Mouse (Mus musculus) kidney, adult 9 months (tissue): ENCODE measurements around the gene Rgsl1.
"Not testable (repeated sequence)": the region's sequence is repeated elsewhere in the genome, so short reads cannot be mapped to it uniquely, and the experiment has no call there.

Source experiments
- DNase-seq: peaks from one replicate; pipeline ENCODE4 v3.0.0; 2022

Rgsl1 gene

DNA sequence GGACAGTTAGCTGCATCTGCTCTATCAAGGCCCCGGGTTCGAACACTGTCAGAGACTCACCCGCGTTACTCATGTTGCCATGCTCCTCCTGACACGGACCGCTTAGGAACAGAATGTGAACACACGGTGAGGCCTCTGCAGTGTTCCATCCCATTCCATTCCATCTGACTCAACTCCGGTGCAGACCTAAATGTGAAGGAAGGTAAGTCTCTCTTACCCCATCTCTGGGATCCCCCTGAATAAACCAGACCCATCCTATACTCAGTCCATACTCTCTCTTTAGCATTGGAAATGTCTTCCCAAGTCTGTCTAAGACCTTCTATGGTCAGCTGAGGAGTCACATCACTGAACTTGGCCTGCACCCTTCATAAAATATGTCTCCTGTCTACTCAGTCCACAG is at the start of gene Rgsl1:
Gene Rgsl1, minus strand, starts transcription at position 101 of the 400 bp plus-strand sequence.
- no peak for DNase-seq

- no peak for DNase-seq
Observed at GRCm38 (mm10) chr1:153891442-153891841, 47.5 kb upstream of the Rgsl1 start, which contains the start of gene Teddm1a. TSS of gene Teddm1a (plus strand) at chr1:153891742.

- no peak for DNase-seq
Observed at GRCm38 (mm10) chr1:153890121-153890520, 46.2 kb upstream of the Rgsl1 start.

GRCm38 (mm10) chr1:153886024-153886633 is 42.2 kb upstream of the Rgsl1 start:
- DNase-seq = no peak

- not testable (repeated sequence) for DNase-seq
Observed at GRCm38 (mm10) chr1:153880391-153880790, 36.4 kb upstream of the Rgsl1 start.

DNA sequence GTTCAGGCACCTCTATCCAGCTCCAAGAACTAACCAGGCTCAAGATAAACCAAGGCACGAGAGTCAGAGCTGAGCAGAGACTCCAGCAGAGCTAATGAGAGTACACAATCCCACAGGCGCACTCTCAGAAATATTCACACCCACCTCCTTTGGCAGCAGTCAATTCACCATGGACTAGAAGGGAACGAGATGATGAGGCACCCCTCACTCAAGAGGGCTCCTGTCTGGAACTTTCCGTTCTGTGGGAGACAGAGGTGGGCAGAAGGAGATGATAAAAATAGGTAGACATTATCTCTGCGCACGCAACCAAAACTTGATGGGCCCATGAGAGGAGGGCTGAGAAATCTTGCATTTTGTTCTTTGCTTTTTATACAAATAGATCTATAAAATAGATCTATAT is 30.1 kb upstream of the Rgsl1 start, which contains the start of gene Teddm1b:
Gene Teddm1b, plus strand, starts transcription at position 301 of the 400 bp plus-strand sequence.
- DNase-seq = no peak

GRCm38 (mm10) chr1:153855946-153856345 is 12.0 kb upstream of the Rgsl1 start:
- no peak for DNase-seq

DNA sequence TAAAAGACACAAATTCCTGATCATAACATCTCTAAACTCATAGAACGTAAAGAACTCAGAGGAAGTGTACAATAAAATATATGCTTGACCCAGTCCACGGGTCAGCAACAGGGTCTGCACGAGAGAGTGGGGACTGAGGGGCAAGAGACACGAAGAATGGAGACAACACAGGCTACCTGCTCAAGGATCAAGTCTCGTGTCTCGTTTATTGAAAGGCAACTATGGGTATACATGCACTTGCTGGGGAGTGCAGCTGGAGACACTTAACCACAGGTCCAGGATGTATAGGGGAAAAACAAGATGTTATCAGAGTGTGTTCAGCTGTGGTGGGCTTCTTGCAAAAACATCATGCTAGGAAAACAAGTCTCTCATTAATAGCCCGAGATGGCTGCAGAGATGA is 8.8 kb upstream of the Rgsl1 start:
- not testable (repeated sequence) for DNase-seq

- peak; percentile 6 for DNase-seq
Observed at GRCm38 (mm10) chr1:153846867-153847266, 2.9 kb upstream of the Rgsl1 start.

- no peak for DNase-seq
Observed at GRCm38 (mm10) chr1:153846420-153846819, 2.5 kb upstream of the Rgsl1 start.

- DNase-seq = no peak
Observed at GRCm38 (mm10) chr1:153842121-153842740, 1.7 kb downstream of the Rgsl1 start.

- no peak for DNase-seq
Observed at GRCm38 (mm10) chr1:153836036-153836435, 7.9 kb downstream of the Rgsl1 start.

DNA sequence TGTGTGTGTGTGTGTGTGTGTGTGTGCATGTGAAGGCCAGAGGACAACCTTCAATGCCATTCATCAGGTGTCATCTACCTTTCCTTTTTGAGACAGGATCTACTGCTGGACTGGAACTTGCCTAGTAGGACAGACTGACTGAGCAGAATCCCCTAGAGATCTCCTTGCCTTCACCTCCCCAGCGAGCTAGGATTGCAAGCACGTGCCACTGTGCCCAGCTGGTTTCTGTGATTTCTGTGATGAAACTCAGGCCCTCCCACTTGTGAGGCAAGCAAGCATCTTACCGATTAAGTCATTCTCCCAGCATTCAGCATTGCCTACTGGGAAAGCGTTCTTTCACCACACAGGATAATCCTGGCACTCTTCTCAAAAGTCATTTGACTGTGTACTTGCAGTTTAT is 13.2 kb downstream of the Rgsl1 start:
- no peak for DNase-seq

DNA sequence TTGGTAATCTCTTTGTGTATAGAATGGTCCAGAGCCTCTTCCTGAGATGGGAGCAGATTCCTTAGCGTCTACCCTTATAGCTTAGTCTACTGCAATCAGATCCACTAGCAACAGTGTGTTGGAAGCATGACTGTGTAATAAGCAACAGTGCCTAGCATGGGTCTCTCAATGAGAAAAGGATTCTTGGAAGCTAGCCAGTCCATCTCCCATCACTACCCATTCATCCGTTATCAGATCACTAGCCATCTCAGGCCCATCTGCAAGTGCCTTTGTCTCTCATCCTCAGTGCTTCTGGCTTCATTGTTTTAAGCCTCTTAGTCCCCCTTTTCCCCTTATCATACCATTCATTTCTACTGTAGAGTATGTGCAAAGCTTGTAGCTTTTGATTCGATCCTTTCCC is 23.7 kb downstream of the Rgsl1 start:
- no peak for DNase-seq

- DNase-seq = no peak
Observed at GRCm38 (mm10) chr1:153814278-153814677, 29.7 kb downstream of the Rgsl1 start.

DNA sequence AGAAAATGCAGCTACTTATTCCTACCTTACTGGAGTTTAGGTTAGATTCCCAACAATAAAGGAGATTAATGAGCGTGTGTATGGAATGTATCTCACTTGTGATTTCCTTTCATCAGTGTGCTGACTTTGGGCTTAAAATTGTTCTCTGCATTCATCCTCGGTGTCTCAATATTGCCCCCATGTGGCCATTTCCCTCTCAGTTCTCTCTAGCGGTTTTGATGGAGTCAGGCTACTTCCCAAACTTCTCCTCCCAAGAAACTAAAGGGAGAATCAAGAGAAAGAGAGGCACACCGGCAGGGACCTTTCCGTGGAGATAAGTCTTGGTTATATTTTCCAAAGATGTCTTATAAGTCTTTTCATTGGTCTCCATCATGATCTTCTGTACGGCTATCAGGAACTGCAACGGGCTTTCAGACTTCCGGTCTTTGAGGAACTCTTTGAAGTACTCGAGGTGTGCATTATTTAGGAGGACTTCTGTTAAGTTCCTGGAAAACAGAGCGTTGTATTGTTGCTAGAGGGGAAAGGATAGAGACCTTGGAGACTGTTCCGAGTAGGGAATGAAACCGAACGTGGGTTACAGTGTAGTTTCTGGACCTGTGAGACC is 36.5 kb downstream of the Rgsl1 start:
- peak; percentile 65 for DNase-seq

- DNase-seq = no peak
Observed at GRCm38 (mm10) chr1:153803530-153803929, 40.4 kb downstream of the Rgsl1 start.

DNA sequence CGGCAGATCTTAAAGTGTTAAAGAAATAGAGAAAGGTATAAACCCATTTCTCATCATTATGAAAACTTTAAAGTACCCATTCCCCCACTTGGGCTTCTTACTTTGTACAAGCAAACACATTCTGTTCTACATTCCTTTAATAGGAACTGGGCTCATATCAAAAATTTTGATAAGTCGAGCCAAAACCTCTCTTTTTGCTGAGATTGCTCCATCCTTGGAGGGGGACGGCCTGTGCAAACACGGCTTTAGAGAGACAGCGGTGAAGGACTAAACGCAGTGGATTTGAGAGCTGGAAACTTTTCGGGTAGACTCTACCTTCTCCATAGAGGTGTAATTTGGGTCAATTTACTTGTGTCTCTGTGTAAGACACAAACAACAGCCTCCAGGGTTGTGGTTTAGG is 41.3 kb downstream of the Rgsl1 start:
- peak; percentile 11 for DNase-seq

GRCm38 (mm10) chr1:153794241-153794640 is 49.7 kb downstream of the Rgsl1 start:
- DNase-seq = no peak

- no peak for DNase-seq
Observed at GRCm38 (mm10) chr1:153790708-153791107, 53.2 kb downstream of the Rgsl1 start.

DNA sequence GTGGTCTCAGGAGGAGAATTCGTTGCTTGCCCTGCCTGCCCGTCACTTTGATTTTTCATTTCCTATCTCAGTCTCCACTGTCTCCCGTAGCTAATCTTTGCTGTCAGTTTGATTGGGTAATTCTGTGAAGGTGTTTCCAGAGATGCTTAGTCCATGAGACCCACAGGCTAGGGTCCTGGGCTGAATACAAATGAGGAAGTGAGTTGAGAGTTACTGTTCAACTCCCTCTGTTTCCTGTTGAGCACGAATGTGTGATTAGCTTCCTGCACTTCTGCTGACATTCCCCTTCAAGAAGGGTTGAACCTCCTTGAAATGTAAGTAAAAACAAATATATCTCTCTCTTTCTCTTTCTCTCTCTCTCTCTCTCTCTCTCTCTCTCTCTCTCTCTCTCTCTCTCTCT is 58.3 kb downstream of the Rgsl1 start:
- no peak for DNase-seq

DNA sequence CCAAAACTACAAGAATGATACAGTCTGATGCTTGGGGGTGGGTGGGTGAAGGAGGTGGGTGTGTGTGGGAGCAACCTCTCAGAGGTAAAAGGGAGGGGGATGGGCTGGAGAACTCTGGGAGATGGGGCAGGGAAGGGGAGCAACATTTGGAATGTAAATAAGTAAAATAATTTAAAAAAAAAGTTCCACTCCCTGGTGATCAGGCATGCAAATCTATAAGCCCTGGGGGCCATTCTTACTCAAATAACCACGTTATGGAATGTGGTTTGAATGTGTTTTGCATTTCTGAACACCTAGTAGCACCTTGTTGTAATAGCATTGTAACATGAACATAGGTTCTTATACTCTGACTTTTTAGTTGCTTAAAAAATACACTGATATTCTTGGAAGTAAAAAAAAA is 60.6 kb downstream of the Rgsl1 start:
- no peak for DNase-seq

DNA sequence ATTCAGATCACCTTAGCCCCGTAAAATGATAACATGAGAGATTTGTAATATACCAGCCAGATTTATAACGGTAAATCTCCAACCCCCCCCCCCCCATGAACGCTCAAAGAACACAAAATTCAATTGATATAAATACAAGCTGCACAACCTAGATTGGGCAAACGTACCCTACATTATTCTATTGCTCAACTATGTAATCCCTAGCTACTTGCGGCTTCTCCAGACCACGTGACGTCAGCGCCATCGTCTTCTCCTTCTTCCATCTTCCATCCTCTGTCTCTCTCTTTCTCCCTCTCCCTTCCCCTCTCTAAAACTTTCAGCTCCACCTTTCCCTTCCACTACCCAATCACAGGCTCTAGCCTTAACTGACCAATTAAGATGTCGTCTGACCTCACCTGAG is 65.7 kb downstream of the Rgsl1 start:
- no peak for DNase-seq

- no peak for DNase-seq
Observed at GRCm38 (mm10) chr1:153776257-153776656, 67.7 kb downstream of the Rgsl1 start.
